ENCODE assay signal across 20 mouse cellular contexts in the genomic region with DNA sequence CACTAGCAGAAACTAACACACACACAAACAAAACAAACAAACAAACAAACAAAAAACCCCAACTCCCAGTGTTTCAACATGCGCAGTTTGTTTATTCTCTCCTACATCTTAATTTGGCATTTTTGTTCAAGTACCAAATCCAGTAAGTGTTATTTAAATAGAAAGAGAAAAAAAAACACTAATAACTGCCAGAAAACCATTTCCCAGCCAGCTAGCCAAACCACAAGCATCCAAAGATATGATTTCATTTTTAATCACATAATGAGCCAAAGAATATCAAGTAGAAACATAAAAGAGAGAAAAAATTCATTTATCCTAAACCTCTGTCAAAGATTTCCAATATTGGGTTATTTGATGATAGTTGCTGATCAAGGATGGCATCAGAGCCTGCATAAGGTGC.
"Had no signal": no experiment of that assay in that cellular context is flagged by ENCODE, and none has a peak within 500 bp of the region (broad histone marks: within the 10 kb centered on the region; RNA-seq: fewer than 3 reads in every experiment).

No protein-coding gene starts in this region.

- H3K4me1 ChIP-seq: liver, embryonic 12.5 days; liver, embryonic 15.5 days; midbrain, embryonic 12.5 days had no signal

- H3K9me3 ChIP-seq: limb, embryonic 10.5 days; limb, embryonic 13.5 days; liver, embryonic 12.5 days; liver, embryonic 15.5 days; lung, embryonic 15.5 days; midbrain, embryonic 12.5 days; stomach, embryonic 15.5 days had no signal

- H3K36me3 ChIP-seq: limb, embryonic 10.5 days; limb, embryonic 13.5 days; liver, embryonic 12.5 days; liver, embryonic 15.5 days; lung, embryonic 15.5 days; midbrain, embryonic 12.5 days; stomach, embryonic 15.5 days had no signal

- H3K4me3 ChIP-seq: layer of hippocampus, adult 2 months; limb, embryonic 10.5 days; limb, embryonic 13.5 days; liver, embryonic 12.5 days; liver, embryonic 15.5 days; lung, embryonic 15.5 days; midbrain, embryonic 12.5 days; stomach, embryonic 15.5 days had no signal

- H3K27me3 ChIP-seq: limb, embryonic 13.5 days; liver, embryonic 12.5 days; liver, embryonic 15.5 days; lung, embryonic 15.5 days; midbrain, embryonic 12.5 days; stomach, embryonic 15.5 days had no signal

- H3K9ac ChIP-seq: limb, embryonic 13.5 days; liver, embryonic 12.5 days; liver, embryonic 15.5 days; lung, embryonic 15.5 days; midbrain, embryonic 12.5 days; stomach, embryonic 15.5 days had no signal

- H3K4me2 ChIP-seq: liver, embryonic 12.5 days; liver, embryonic 15.5 days; lung, embryonic 15.5 days; midbrain, embryonic 12.5 days; stomach, embryonic 15.5 days had no signal

- DNase-seq: kidney, adult 2 months; kidney, postnatal 14 days; kidney, postnatal 4 days; layer of hippocampus, adult 9-11 months; liver; lung, adult 18-20 months; right cerebral cortex, adult 18-20 months; right cerebral cortex, postnatal 25 days; spleen, adult 18-20 months; thymus, postnatal 25 days had no signal

- ATAC-seq: intestine, postnatal 0 days; liver, embryonic 12.5 days; midbrain, embryonic 16.5 days had no signal

- H3K27ac ChIP-seq: liver, embryonic 12.5 days; liver, embryonic 15.5 days; midbrain, embryonic 12.5 days; stomach, embryonic 15.5 days had no signal
